Mouse (Mus musculus) midbrain, embryonic 14.5 days (tissue): Measurements from ENCODE around the gene Saysd1. TPM values are rescaled to one million over a fixed set of nuclear protein-coding genes. Genes with fewer than 3 reads are reported as not detected.

Experiments used
- ATAC-seq: fragments of 200-750 bp; cut with Nextera tagmentation; 2 replicates; pipeline ENCODE4 v1.8.0; 2017; ENCODE audit warnings: moderate number of reproducible peaks, moderate library complexity; ENCODE audit not compliant: low FRiP score, low TSS enrichment
- DNase-seq: peaks from one replicate; pipeline ENCODE4 v3.0.0-alpha.2; 2015
- H3K27ac ChIP-seq: fragments of 300-500 bp; sonication (generic); replicated peaks from 2 replicates; pipeline ENCODE4 v1.5.1; 2014; ENCODE audit warnings: mild to moderate bottlenecking, low read depth, low read length, moderate library complexity
- H3K27me3 ChIP-seq: fragments of 300-500 bp; sonication (generic); 2 replicates; pipeline ENCODE4 v1.6.1; 2014; ENCODE audit warnings: low read length, control low read depth, mixed read lengths; ENCODE audit not compliant: control insufficient read depth, insufficient read depth
- H3K36me3 ChIP-seq: fragments of 300-500 bp; sonication (generic); 2 replicates; pipeline ENCODE4 v1.6.1; 2014; ENCODE audit warnings: low read length, control low read depth; ENCODE audit not compliant: control insufficient read depth, insufficient read depth
- H3K4me1 ChIP-seq: fragments of 300-500 bp; sonication (generic); 2 replicates; pipeline ENCODE4 v1.6.1; 2014; ENCODE audit warnings: mild to moderate bottlenecking, antibody characterized with exemption, low read length, control low read depth; ENCODE audit not compliant: control insufficient read depth, insufficient read depth
- H3K4me2 ChIP-seq: fragments of 300-500 bp; sonication (generic); 2 replicates; pipeline ENCODE4 v1.6.1; 2014; ENCODE audit warnings: mild to moderate bottlenecking, low read length, moderate library complexity
- H3K4me3 ChIP-seq: fragments of 300-500 bp; sonication (generic); replicated peaks from 2 replicates; pipeline ENCODE4 v1.5.1; 2014; ENCODE audit warnings: low read depth, low read length
- H3K9ac ChIP-seq: fragments of 300-500 bp; sonication (generic); replicated peaks from 2 replicates; pipeline ENCODE4 v1.6.1; 2014; ENCODE audit warnings: mild to moderate bottlenecking, low read length, moderate library complexity
- H3K9me3 ChIP-seq: fragments of 300-500 bp; sonication (generic); 2 replicates; pipeline ENCODE4 v1.6.1; 2016; ENCODE audit warnings: low read length, control low read depth, mixed read lengths; ENCODE audit not compliant: control insufficient read depth
- WGBS: fragments of 180-500 bp; shearing (Covaris S2); extraction: QIAGEN DNeasy Blood & Tissue Kit; methylation state at CpG from one replicate; pipeline ENCODE4 v1.1.7; 2014; 5-methylcytosine and 5-hydroxymethylcytosine counted together
- polyA plus RNA-seq: library from polyadenylated mRNA; unstranded; fragments of >200 nt; fragmentation: Nextera tagmentation; extraction: Ambion mirVana; gene quantifications from 2 replicates; pipeline ENCODE4 v1.2.1, GENCODE M21; 2014

Saysd1 gene
- polyA plus RNA-seq, 1 experiment from 2014 or later, result 13.7 TPM

- H3K27me3 ChIP-seq, result no peaks in the 10 kb centered on the region
- no peaks in the 10 kb centered on the region for H3K36me3 ChIP-seq
- no peak for ATAC-seq
- no peak overlapping the region for H3K4me3 ChIP-seq
- H3K9ac ChIP-seq, result no peak overlapping the region
- 80% methylated on average over 1 of the region's 1 CpGs for WGBS
- H3K4me1 ChIP-seq, result no peaks in the 10 kb centered on the region
- no peak overlapping the region for H3K4me2 ChIP-seq
- no peaks in the 10 kb centered on the region for H3K9me3 ChIP-seq
- no peak overlapping the region for H3K27ac ChIP-seq
- DNase-seq, result no peak
Observed at GRCm38 (mm10) chr14:20110945-20111344, 27.4 kb downstream of the Saysd1 start.

GRCm38 (mm10) chr14:20106271-20106670 is 32.1 kb downstream of the Saysd1 start:
- Histone ChIP-seq H3K4me1 (no peaks in the 10 kb centered on the region), H3K36me3 (no peaks in the 10 kb centered on the region), H3K9ac (no peak overlapping the region), H3K27me3 (no peaks in the 10 kb centered on the region), H3K9me3 (no peaks in the 10 kb centered on the region), H3K4me3 (no peak overlapping the region), H3K27ac (no peak overlapping the region), H3K4me2 (no peak overlapping the region)
- ATAC-seq (no peak), DNase-seq (no peak)
- 89% methylated on average over 6 of the region's 6 CpGs for WGBS

- ATAC-seq, result no peak
- WGBS, result 49% methylated on average over 4 of the region's 4 CpGs
Observed at GRCm38 (mm10) chr14:20103207-20103606, 35.1 kb downstream of the Saysd1 start.

GRCm38 (mm10) chr14:20098061-20098460 is 40.3 kb downstream of the Saysd1 start:
- Histone ChIP-seq H3K4me2 (no peak overlapping the region), H3K4me3 (no peak overlapping the region), H3K4me1 (no peaks in the 10 kb centered on the region), H3K36me3 (no peaks in the 10 kb centered on the region), H3K9ac (no peak overlapping the region), H3K9me3 (no peaks in the 10 kb centered on the region), H3K27ac (no peak overlapping the region), H3K27me3 (no peaks in the 10 kb centered on the region)
- 70% methylated on average over 5 of the region's 5 CpGs for WGBS
- ATAC-seq (no peak), DNase-seq (no peak)

More at GRCm38 (mm10) chr14:20103207-20103606, 35.1 kb downstream of the Saysd1 start:
- no peak for DNase-seq
- Histone ChIP-seq H3K4me2 (no peak overlapping the region), H3K4me3 (no peak overlapping the region), H3K36me3 (no peaks in the 10 kb centered on the region), H3K4me1 (no peaks in the 10 kb centered on the region), H3K27me3 (no peaks in the 10 kb centered on the region), H3K27ac (no peak overlapping the region), H3K9ac (no peak overlapping the region), H3K9me3 (no peaks in the 10 kb centered on the region)

- no peak for ATAC-seq
- no peak overlapping the region for H3K4me3 ChIP-seq
- no peaks in the 10 kb centered on the region for H3K9me3 ChIP-seq
Observed at GRCm38 (mm10) chr14:20094942-20095341, 43.4 kb downstream of the Saysd1 start.

GRCm38 (mm10) chr14:20093493-20093892 is 44.8 kb downstream of the Saysd1 start:
- H3K27ac ChIP-seq, result no peak overlapping the region
- H3K36me3 ChIP-seq, result no peaks in the 10 kb centered on the region
- DNase-seq, result peak; percentile 42
- ATAC-seq, result no peak
- H3K9me3 ChIP-seq, result no peaks in the 10 kb centered on the region
- H3K4me2 ChIP-seq, result no peak overlapping the region
- no peaks in the 10 kb centered on the region for H3K27me3 ChIP-seq
- H3K4me1 ChIP-seq, result no peaks in the 10 kb centered on the region
- no peak overlapping the region for H3K4me3 ChIP-seq
- WGBS, result 21% methylated on average over 7 of the region's 7 CpGs
- H3K9ac ChIP-seq, result no peak overlapping the region

More at GRCm38 (mm10) chr14:20094942-20095341, 43.4 kb downstream of the Saysd1 start:
- 77% methylated on average over 5 of the region's 5 CpGs for WGBS
- Histone ChIP-seq H3K4me1 (no peaks in the 10 kb centered on the region), H3K27ac (no peak overlapping the region), H3K4me2 (no peak overlapping the region), H3K36me3 (no peaks in the 10 kb centered on the region), H3K27me3 (no peaks in the 10 kb centered on the region), H3K9ac (no peak overlapping the region)
- no peak for DNase-seq

GRCm38 (mm10) chr14:20084335-20084734 is 54.0 kb downstream of the Saysd1 start:
- Histone ChIP-seq H3K9me3 (no peaks in the 10 kb centered on the region), H3K4me1 (peaks cover 16% of the 10 kb centered on the region), H3K36me3 (no peaks in the 10 kb centered on the region), H3K4me2 (no peak overlapping the region), H3K9ac (no peak overlapping the region), H3K4me3 (no peak overlapping the region), H3K27me3 (no peaks in the 10 kb centered on the region), H3K27ac (no peak overlapping the region)
- ATAC-seq, result no peak
- no peak for DNase-seq

GRCm38 (mm10) chr14:20082536-20083325 is 55.6 kb downstream of the Saysd1 start:
- Histone ChIP-seq H3K4me3 (peak overlapping the region; percentile 57), H3K9me3 (no peaks in the 10 kb centered on the region), H3K4me1 (peaks cover 16% of the 10 kb centered on the region), H3K4me2 (peak overlapping the region; percentile 86), H3K27ac (peak overlapping the region; percentile 95), H3K27me3 (no peaks in the 10 kb centered on the region), H3K36me3 (no peaks in the 10 kb centered on the region), H3K9ac (peak overlapping the region; percentile 74)
- 3% methylated on average over 56 of the region's 56 CpGs for WGBS
- ATAC-seq (peak; percentile 98), DNase-seq (peak; percentile 97)

- DNase-seq, result no peak
- no peak for ATAC-seq
- H3K9me3 ChIP-seq, result no peaks in the 10 kb centered on the region
- H3K27me3 ChIP-seq, result no peaks in the 10 kb centered on the region
- peak overlapping the region; percentile 57 for H3K4me3 ChIP-seq
- WGBS, result 66% methylated on average over 5 of the region's 5 CpGs
- peak overlapping the region; percentile 86 for H3K4me2 ChIP-seq
- no peaks in the 10 kb centered on the region for H3K36me3 ChIP-seq
- peak overlapping the region; percentile 95 for H3K27ac ChIP-seq
- H3K4me1 ChIP-seq, result peaks cover 16% of the 10 kb centered on the region
- peak overlapping the region; percentile 74 for H3K9ac ChIP-seq
Observed at GRCm38 (mm10) chr14:20081937-20082533, 56.3 kb downstream of the Saysd1 start.
